Mouse (Mus musculus) layer of hippocampus, postnatal 14 days (tissue): ENCODE results near the gene Pacs1. TPM values are rescaled to one million over a fixed set of nuclear protein-coding genes. Genes with fewer than 3 reads are reported as not detected.
"Not testable (repeated sequence)": the region's sequence is repeated elsewhere in the genome, so short reads cannot be mapped to it uniquely, and the experiment has no call there.

Source experiments
- DNase-seq, 2 experiments: peaks; one replicate each; pipeline ENCODE4 v3.0.0; 2021 to 2022; ENCODE audit warnings: low spot score in 2 of 2, mixed read lengths in 1 of 2
- total RNA-seq, 2 experiments: library from RNA; stranded (reverse); gene quantifications; 2 replicates each; pipeline ENCODE4 v1.2.3; 2021

Gene Pacs1
- total RNA-seq, 2 experiments from 2014 or later = 59.6 to 63.9 TPM

- no peak for DNase-seq
Measured at GRCm38 (mm10) chr19:5164380-5164779, 108.5 kb downstream of the Pacs1 start.

GRCm38 (mm10) chr19:5161913-5162312 is 111.0 kb downstream of the Pacs1 start:
- DNase-seq = no peak

- DNase-seq = no peak
Measured at GRCm38 (mm10) chr19:5152261-5152660, 120.7 kb downstream of the Pacs1 start.

GRCm38 (mm10) chr19:5151741-5152140 is 121.2 kb downstream of the Pacs1 start:
- DNase-seq = no peak

GRCm38 (mm10) chr19:5151331-5151730 is 121.6 kb downstream of the Pacs1 start:
- DNase-seq = peak; percentile 77 to 79

- DNase-seq = peak; percentile 20 to 71
Measured at GRCm38 (mm10) chr19:5150358-5150757, 122.6 kb downstream of the Pacs1 start.

- not testable (repeated sequence) for DNase-seq
Measured at GRCm38 (mm10) chr19:5149041-5149440, 123.9 kb downstream of the Pacs1 start.

- DNase-seq = peak; percentile 68 to 74
Measured at GRCm38 (mm10) chr19:5139640-5140039, 133.3 kb downstream of the Pacs1 start.

GRCm38 (mm10) chr19:5131237-5131636 is 141.7 kb downstream of the Pacs1 start:
- no peak for DNase-seq

- DNase-seq = no peak
Measured at GRCm38 (mm10) chr19:5129770-5130169, 143.1 kb downstream of the Pacs1 start.

- DNase-seq = no peak
Measured at GRCm38 (mm10) chr19:5124055-5124614, 148.8 kb downstream of the Pacs1 start.

- DNase-seq = no peak
Measured at GRCm38 (mm10) chr19:5123241-5123640, 149.7 kb downstream of the Pacs1 start.

GRCm38 (mm10) chr19:5122492-5122891 is 150.4 kb downstream of the Pacs1 start:
- no peak for DNase-seq

GRCm38 (mm10) chr19:5118384-5118698 is 154.6 kb downstream of the Pacs1 start, which contains the start of gene Klc2:
Gene Klc2 (minus strand): TSS chr19:5118560.
- peak in 1 of 2 experiments; percentile 41 for DNase-seq

- peak; percentile 92 for DNase-seq
Measured at GRCm38 (mm10) chr19:5117494-5118383, 155.2 kb downstream of the Pacs1 start.

GRCm38 (mm10) chr19:5113783-5114182 is 159.1 kb downstream of the Pacs1 start:
- no peak for DNase-seq

- no peak for DNase-seq
Measured at GRCm38 (mm10) chr19:5109659-5110453, 163.1 kb downstream of the Pacs1 start.

GRCm38 (mm10) chr19:5108702-5109101 is 164.2 kb downstream of the Pacs1 start:
- DNase-seq = no peak

- no peak for DNase-seq
Measured at GRCm38 (mm10) chr19:5108271-5108575, 164.7 kb downstream of the Pacs1 start.

- DNase-seq = no peak
Measured at GRCm38 (mm10) chr19:5107556-5108270, 165.2 kb downstream of the Pacs1 start.

- peak; percentile 99 for DNase-seq
Measured at GRCm38 (mm10) chr19:5106731-5107191, 166.2 kb downstream of the Pacs1 start, which contains the start of gene Rab1b. Gene Rab1b (minus strand): TSS chr19:5107072.
